Mouse (Mus musculus): Measurements from ENCODE around the gene Trim69.
"Not testable (repeated sequence)": the region's sequence is repeated elsewhere in the genome, so short reads cannot be mapped to it uniquely, and the experiment has no call there.

Gene Trim69

DNA sequence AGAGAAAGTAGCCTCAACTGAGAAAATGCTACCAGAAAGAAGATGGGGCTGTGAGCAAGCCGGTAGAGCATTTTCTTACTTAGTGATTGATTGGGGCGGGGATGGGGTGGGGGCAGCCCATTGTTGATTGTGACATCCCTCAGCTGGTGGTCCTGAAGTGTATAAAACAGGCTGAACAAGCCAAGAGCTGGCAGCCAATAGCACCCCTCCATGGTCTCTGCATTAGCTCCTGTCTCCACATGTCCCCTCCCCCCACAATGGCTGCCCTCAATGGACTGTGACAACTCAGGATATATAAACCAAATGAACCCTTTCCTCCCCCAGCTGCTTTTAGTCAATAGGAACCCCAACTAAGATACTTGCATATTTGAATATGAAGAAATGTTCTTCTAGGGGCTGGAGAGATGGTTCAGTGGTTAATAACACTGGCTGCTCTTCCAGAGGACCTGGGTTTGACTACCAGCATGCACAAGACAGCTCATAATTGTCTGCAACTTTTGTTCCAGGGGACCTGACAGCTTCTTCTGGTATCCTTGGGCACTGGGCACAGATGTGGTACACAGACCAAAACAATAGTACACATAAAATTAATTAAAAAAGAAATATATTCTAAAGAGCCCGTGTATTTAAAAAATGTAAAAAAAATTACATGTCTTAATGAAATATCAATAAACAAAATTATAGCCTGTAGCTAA is 50.2 kb downstream of the Trim69 start:
- no peak for DNase-seq (ENCODE audit: low spot score)

DNA sequence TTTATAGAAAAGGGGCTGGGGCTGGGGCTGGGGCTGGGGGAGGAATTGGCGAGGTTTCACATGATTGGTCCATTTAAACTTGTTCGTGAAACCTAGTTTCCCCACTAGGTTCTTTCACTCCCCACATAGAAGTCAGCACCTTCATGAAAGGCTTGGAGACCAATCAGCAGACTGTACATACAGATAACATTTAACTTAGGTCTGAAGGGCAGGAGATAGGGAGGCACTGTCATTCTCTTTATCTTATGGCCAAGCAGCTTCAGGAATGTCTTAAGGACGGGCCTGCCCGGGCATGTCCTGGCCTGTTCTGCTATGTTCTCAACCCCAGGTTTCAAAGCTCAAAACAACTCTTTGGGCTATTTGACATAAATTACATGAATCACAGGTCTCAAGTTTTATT is 56.6 kb downstream of the Trim69 start:
- not testable (repeated sequence) for DNase-seq (ENCODE audit: low spot score)

DNA sequence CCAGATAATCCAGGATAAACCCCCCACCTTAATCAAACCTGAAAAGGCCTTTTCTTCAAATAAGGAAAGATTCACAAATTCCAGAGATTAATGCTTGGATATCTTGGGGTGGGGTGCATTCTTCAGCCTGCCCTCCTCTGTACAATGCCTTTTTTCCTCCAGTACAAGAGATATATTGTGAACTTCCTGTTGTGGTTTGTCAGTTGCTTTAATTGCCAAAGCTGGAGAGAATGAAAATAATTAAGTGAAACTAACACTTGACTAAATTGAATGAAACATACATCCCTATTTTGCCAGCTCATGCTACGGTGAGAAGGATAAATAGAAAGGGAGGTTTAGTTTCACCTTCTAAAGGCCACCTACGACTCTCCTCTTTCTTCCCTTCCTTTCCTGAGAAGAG is 57.7 kb downstream of the Trim69 start:
- no peak for DNase-seq (ENCODE audit: low spot score)

DNA sequence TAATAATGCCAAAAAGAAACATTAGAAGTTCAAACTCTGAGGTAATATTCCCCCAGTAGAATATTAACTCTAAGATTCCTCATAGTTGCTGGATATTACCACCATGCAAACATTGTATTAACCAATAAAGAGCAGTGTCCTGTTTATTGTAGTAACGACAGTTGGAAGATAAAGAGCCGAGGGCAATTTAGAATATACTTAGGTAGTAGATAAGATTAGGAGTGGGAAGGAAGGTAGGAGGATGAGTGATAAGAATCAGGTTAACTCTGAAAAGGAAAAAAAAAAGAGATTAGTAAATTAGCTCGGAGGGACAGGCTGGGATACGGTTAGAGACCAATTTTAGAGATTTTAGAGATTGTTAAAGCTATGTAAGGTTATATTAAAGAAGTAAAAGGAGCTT is 60.9 kb downstream of the Trim69 start:
- no peak for DNase-seq (ENCODE audit: low spot score)

DNA sequence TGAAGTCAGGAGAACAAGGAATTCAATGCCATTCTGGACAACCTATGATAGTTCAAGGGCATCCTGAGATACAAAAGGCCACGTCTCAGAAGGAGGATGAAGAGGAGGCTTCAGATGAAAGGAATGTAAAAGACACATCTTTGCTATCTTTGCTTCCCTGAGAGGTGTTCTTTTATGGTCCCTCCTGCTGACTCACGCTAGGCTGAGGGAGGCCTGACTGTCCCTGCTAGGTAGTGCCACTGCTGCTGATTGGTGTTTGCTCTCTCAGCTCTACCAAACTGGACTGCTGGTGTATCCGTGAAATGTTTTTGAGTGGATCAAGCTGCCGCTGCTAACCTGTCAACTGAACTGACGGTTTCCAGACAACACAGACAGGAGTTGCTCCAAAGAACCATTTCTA is 61.3 kb downstream of the Trim69 start:
- no peak for DNase-seq (ENCODE audit: low spot score)

DNA sequence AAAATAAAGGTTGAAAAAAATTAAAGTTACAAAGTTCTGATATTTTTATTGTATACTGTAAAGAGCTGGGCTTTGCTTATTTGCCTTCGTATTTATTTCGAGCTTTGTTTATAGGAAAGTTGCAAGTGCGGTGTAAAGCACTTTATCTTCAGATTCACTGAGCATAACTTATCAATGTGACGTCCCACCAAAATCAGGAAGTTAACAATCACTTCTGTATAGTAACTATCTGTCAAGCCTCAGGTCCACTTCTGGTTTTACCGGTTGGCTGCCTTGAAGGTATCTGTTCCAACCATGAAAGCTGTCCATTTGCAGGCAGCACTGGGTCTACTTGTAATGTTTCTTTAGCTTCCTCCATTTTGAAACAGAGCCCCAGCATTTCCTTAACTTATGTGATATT is 61.8 kb downstream of the Trim69 start:
- no peak for DNase-seq (ENCODE audit: low spot score)

DNA sequence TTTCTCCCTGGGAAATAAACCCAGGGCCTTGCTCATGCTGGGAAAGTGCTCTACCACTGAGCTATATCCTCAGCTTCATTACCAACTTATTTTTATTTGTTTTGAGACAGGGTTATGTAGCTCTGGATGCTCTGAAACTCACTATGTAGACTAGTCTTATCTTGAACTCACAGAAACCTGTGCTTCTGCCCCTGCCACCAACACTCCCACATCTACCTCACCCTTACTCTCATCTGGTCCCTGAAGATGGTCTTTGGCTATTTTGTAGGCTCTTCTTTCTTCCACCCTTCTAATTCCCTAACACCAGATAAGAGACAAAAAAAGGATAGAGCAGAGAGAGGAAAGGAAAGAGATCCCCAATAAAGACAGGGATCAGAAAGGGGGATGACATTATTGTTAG is 63.2 kb downstream of the Trim69 start:
- no peak for DNase-seq (ENCODE audit: low spot score)
